In the genomic region with DNA sequence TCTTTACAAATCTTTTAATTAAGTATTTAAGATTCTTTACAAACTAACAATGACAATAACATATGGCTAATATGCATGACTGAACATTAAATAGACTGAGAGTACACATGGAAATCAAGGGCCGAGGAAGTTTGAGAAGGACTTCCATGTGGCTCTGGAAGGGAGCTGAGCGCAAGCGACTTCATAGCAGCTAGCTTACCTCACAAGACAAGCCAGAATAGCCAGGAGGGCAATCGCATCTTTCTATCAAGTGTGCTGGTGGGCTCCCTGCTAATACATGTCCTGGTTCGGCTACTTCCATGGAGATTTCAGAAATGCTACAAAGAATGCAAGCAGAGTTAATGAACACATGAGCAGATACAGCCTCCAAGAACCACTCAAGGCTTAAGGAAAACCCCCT, we compare ENCODE assay signal across 28 mouse cellular contexts.
DNase-seq lines count a peak whose midpoint lies in the region; ATAC-seq and TF ChIP-seq lines count a peak whose summit lies in the region.
"Had no signal": no experiment of that assay in that cellular context is flagged by ENCODE, and none has a peak within 500 bp of the region (broad histone marks: within the 10 kb centered on the region; RNA-seq: fewer than 3 reads in every experiment).

No protein-coding gene starts in this region.

- H3K4me2 ChIP-seq in heart, embryonic 11.5 days, result no peak overlapping the region
- no peak overlapping the region for H3K4me2 ChIP-seq in midbrain, embryonic 14.5 days (ENCODE audit: low read length)
- H3K4me2 ChIP-seq: embryonic facial prominence, embryonic 13.5 days; embryonic facial prominence, embryonic 15.5 days; forebrain, embryonic 12.5 days had no signal

- no peaks in the 10 kb centered on the region for H3K4me1 ChIP-seq in heart, embryonic 11.5 days (ENCODE audit: control insufficient read depth, insufficient read depth, low read length)
- H3K4me1 ChIP-seq in midbrain, embryonic 14.5 days (ENCODE audit: control insufficient read depth, insufficient read depth, low read length), result no peaks in the 10 kb centered on the region
- H3K4me1 ChIP-seq in midbrain, embryonic 10.5 days, result 0 out of 2 replicates have a peak, but pooled peaks cover 5% of the 10 kb centered on the region
- H3K4me1 ChIP-seq: embryonic facial prominence, embryonic 13.5 days; embryonic facial prominence, embryonic 15.5 days had no signal

- DNase-seq in heart, adult 11 months, result peak; percentile 61
- DNase-seq in midbrain, embryonic 14.5 days, result peak; percentile 4
- DNase-seq in midbrain, embryonic 10.5 days (ENCODE audit: low spot score), result no peak
- peak; percentile 29 for DNase-seq in brain, embryonic 14.5 days (ENCODE audit: low read depth)
- DNase-seq: adrenal gland, adult 8-10 months; adrenal gland, postnatal 14 days; adrenal gland, postnatal 36 days; B cell, adult 2 months; cerebellum, adult 11 months; cerebellum, adult 18-20 months; cerebellum, adult 8-10 months; cerebellum, adult 9-11 months; cerebellum, postnatal 14 days; cerebellum, postnatal 36 days; embryo, embryonic 11 days had no signal

- no peaks in the 10 kb centered on the region for H3K9me3 ChIP-seq in heart, embryonic 11.5 days (replicated peaks; ENCODE audit: control insufficient read depth, low read length)
- H3K9me3 ChIP-seq in midbrain, embryonic 14.5 days (ENCODE audit: control insufficient read depth, low read length), result no peaks in the 10 kb centered on the region
- no peaks in the 10 kb centered on the region for H3K9me3 ChIP-seq in midbrain, embryonic 10.5 days (replicated peaks)
- H3K9me3 ChIP-seq: embryonic facial prominence, embryonic 13.5 days; embryonic facial prominence, embryonic 15.5 days; forebrain, embryonic 10.5 days; forebrain, embryonic 12.5 days; G1E had no signal

- no peaks in the 10 kb centered on the region for H3K36me3 ChIP-seq in heart, embryonic 11.5 days (ENCODE audit: control insufficient read depth, insufficient read depth, low read length)
- no peaks in the 10 kb centered on the region for H3K36me3 ChIP-seq in midbrain, embryonic 14.5 days (ENCODE audit: control insufficient read depth, insufficient read depth, low read length)
- no peaks in the 10 kb centered on the region for H3K36me3 ChIP-seq in midbrain, embryonic 10.5 days
- H3K36me3 ChIP-seq: embryonic facial prominence, embryonic 15.5 days; forebrain, embryonic 10.5 days; forebrain, embryonic 12.5 days; G1E had no signal

- ATAC-seq in heart, embryonic 11.5 days (replicated peaks; ENCODE audit: insufficient number of reproducible peaks, low FRiP score, low TSS enrichment), result no peak
- ATAC-seq in midbrain, embryonic 14.5 days (ENCODE audit: low FRiP score, low TSS enrichment), result no peak
- ATAC-seq: activated CD4-positive, CD25-positive, alpha-beta regulatory T cell, adult 4 months; CD4-positive, CD25-positive, alpha-beta regulatory T cell, adult 4 months; forebrain, embryonic 14.5 days; forebrain, embryonic 16.5 days; Patski had no signal

- H3K27ac ChIP-seq in heart, embryonic 11.5 days (ENCODE audit: low read depth, low read length), result no peak overlapping the region
- no peak overlapping the region for H3K27ac ChIP-seq in midbrain, embryonic 14.5 days (replicated peaks; ENCODE audit: low read depth, low read length)
- H3K27ac ChIP-seq in midbrain, embryonic 10.5 days (replicated peaks), result no peak overlapping the region
- H3K27ac ChIP-seq: embryonic facial prominence, embryonic 13.5 days; embryonic facial prominence, embryonic 15.5 days; forebrain, embryonic 10.5 days; forebrain, embryonic 12.5 days had no signal

- no peaks in the 10 kb centered on the region for H3K27me3 ChIP-seq in heart, embryonic 11.5 days (ENCODE audit: control insufficient read depth, insufficient read depth, low read length)
- no peaks in the 10 kb centered on the region for H3K27me3 ChIP-seq in midbrain, embryonic 14.5 days (ENCODE audit: control insufficient read depth, insufficient read depth, low read length)
- H3K27me3 ChIP-seq in midbrain, embryonic 10.5 days (ENCODE audit: low read depth, poor library complexity, severe bottlenecking), result no peaks in the 10 kb centered on the region
- H3K27me3 ChIP-seq: CH12.LX; embryonic facial prominence, embryonic 13.5 days; embryonic facial prominence, embryonic 15.5 days; forebrain, embryonic 12.5 days; Patski had no signal

- H3K4me3 ChIP-seq in heart, embryonic 11.5 days (ENCODE audit: low read depth, low read length), result no peak overlapping the region
- no peak overlapping the region for H3K4me3 ChIP-seq in midbrain, embryonic 14.5 days (replicated peaks; ENCODE audit: low read depth, low read length)
- H3K4me3 ChIP-seq in midbrain, embryonic 10.5 days, result no peak overlapping the region
- H3K4me3 ChIP-seq: embryonic facial prominence, embryonic 13.5 days; embryonic facial prominence, embryonic 15.5 days; erythroblast, embryonic 14.5 days; forebrain, embryonic 10.5 days; forebrain, embryonic 12.5 days had no signal

- TF ChIP-seq POLR2A in brain, embryonic 14.5 days (IDR thresholded peaks at IDR 0.05; ENCODE audit: borderline replicate concordance, extremely low read depth, insufficient read depth, insufficient read length, poor library complexity, severe bottlenecking), result no peak

- 83% methylated on average over 5 of the region's 5 CpGs for WGBS in heart, embryonic 11.5 days (ENCODE audit: insufficient replicate concordance)
- WGBS in midbrain, embryonic 14.5 days, result 42% methylated on average over 5 of the region's 5 CpGs
- 65% methylated on average over 5 of the region's 5 CpGs for WGBS in midbrain, embryonic 10.5 days

- TF ChIP-seq CTCF in brain, embryonic 14.5 days (IDR thresholded peaks at IDR 0.05; ENCODE audit: borderline replicate concordance, extremely low read depth, insufficient read depth, insufficient read length), result no peak

- H3K9ac ChIP-seq in heart, embryonic 11.5 days (ENCODE audit: low read depth, low read length), result no peak overlapping the region
- no peak overlapping the region for H3K9ac ChIP-seq in midbrain, embryonic 14.5 days (replicated peaks; ENCODE audit: low read length)
- H3K9ac ChIP-seq: embryonic facial prominence, embryonic 13.5 days; embryonic facial prominence, embryonic 15.5 days; forebrain, embryonic 12.5 days had no signal
